Mouse (Mus musculus) lung, postnatal 0 days (tissue): Measurements from ENCODE around the gene H2-M5. TPM values are rescaled to one million over a fixed set of nuclear protein-coding genes. Genes with fewer than 3 reads are reported as not detected.

Experiments used
- ATAC-seq: fragments of 200-750 bp; cut with Nextera tagmentation; 2 replicates; pipeline ENCODE4 v1.8.0; 2017; ENCODE audit warnings: moderate library complexity
- DNase-seq: peaks from one replicate; pipeline ENCODE4 v3.0.0-alpha.2; 2016; ENCODE audit warnings: low spot score
- H3K27ac ChIP-seq: fragments of 300-500 bp; sonication (generic); 2 replicates; pipeline ENCODE4 v1.5.1; 2014; ENCODE audit warnings: antibody characterized with exemption, mild to moderate bottlenecking, low read length, mixed read lengths
- H3K27me3 ChIP-seq: fragments of 300-500 bp; sonication (generic); replicated peaks from 2 replicates; pipeline ENCODE4 v1.6.1; 2014; ENCODE audit warnings: low read length, mixed read lengths; ENCODE audit not compliant: insufficient read depth
- H3K36me3 ChIP-seq: fragments of 300-500 bp; sonication (generic); 2 replicates; pipeline ENCODE4 v1.6.1; 2014; ENCODE audit warnings: low read length, mixed read lengths; ENCODE audit not compliant: insufficient read depth
- H3K4me1 ChIP-seq: fragments of 300-500 bp; sonication (generic); 2 replicates; pipeline ENCODE4 v1.6.1; 2014; ENCODE audit warnings: antibody characterized with exemption, low read depth, low read length, mixed read lengths; ENCODE audit not compliant: insufficient read depth
- H3K4me2 ChIP-seq: fragments of 300-500 bp; sonication (generic); replicated peaks from 2 replicates; pipeline ENCODE4 v1.6.1; 2014; ENCODE audit warnings: low read depth, mild to moderate bottlenecking, low read length, moderate library complexity, mixed read lengths
- H3K4me3 ChIP-seq: fragments of 300-500 bp; sonication (generic); 2 replicates; pipeline ENCODE4 v1.5.1; 2014; ENCODE audit warnings: low read depth, low read length
- H3K9ac ChIP-seq: fragments of 300-500 bp; sonication (generic); replicated peaks from 2 replicates; pipeline ENCODE4 v1.6.1; 2014; ENCODE audit warnings: low read depth, mild to moderate bottlenecking
- H3K9me3 ChIP-seq: fragments of 300-500 bp; sonication (generic); 2 replicates; pipeline ENCODE4 v1.6.1; 2016; ENCODE audit warnings: low read length, mixed read lengths
- CTCF ChIP-seq: IDR thresholded peaks from 2 replicates; pipeline ENCODE4 v1.5.1; 2016; ENCODE audit warnings: antibody characterized with exemption, mild to moderate bottlenecking
- EP300 ChIP-seq: IDR thresholded peaks from 2 replicates; pipeline ENCODE4 v1.6.1; 2016; ENCODE audit warnings: antibody characterized with exemption, mild to moderate bottlenecking, control low read depth
- WGBS: fragments of 180-500 bp; shearing (Covaris S2); extraction: QIAGEN DNeasy Blood & Tissue Kit; methylation state at CpG from one replicate; pipeline ENCODE4 v1.1.7; 2014; 5-methylcytosine and 5-hydroxymethylcytosine counted together
- polyA plus RNA-seq: library from polyadenylated mRNA; unstranded; fragments of >200 nt; fragmentation: Nextera tagmentation; extraction: Ambion mirVana; gene quantifications from 2 replicates; pipeline ENCODE4 v1.2.1, GENCODE M21; 2015

Gene H2-M5
- polyA plus RNA-seq, 1 experiment from 2014 or later: 0.13 TPM

- Histone ChIP-seq H3K9me3 (no peaks in the 10 kb centered on the region), H3K4me2 (peak overlapping the region; percentile 32), H3K27ac (no peak overlapping the region), H3K4me1 (no peaks in the 10 kb centered on the region), H3K9ac (no peak overlapping the region), H3K4me3 (no peak overlapping the region), H3K27me3 (no peaks in the 10 kb centered on the region), H3K36me3 (no peaks in the 10 kb centered on the region)
- WGBS: 6% methylated on average over 24 of the region's 24 CpGs
- no peak for TF ChIP-seq EP300
- TF ChIP-seq CTCF: no peak
- no peak for ATAC-seq
- DNase-seq: no peak
These were observed 862 bp downstream of the H2-M5 start for GRCm38 (mm10) chr17:36988475-36988874.

GRCm38 (mm10) chr17:36982253-36983155 is 6.8 kb downstream of the H2-M5 start:
- Histone ChIP-seq H3K4me3 (no peak overlapping the region), H3K27ac (no peak overlapping the region), H3K9ac (no peak overlapping the region), H3K27me3 (no peaks in the 10 kb centered on the region), H3K9me3 (no peaks in the 10 kb centered on the region), H3K36me3 (no peaks in the 10 kb centered on the region), H3K4me1 (no peaks in the 10 kb centered on the region), H3K4me2 (no peak overlapping the region)
- WGBS: 25% methylated on average over 5 of the region's 5 CpGs
- TF ChIP-seq EP300 (peak; percentile 69), CTCF (no peak)
- DNase-seq (peak; percentile 68), ATAC-seq (peak; percentile 90)

GRCm38 (mm10) chr17:36981845-36982244 is 7.5 kb downstream of the H2-M5 start:
- TF ChIP-seq CTCF (no peak), EP300 (no peak)
- peak overlapping the region; percentile 46; the same call in 1 of the 2 replicates for H3K4me2 ChIP-seq
- H3K9ac ChIP-seq: no peak overlapping the region
- H3K27me3 ChIP-seq: no peaks in the 10 kb centered on the region
- H3K9me3 ChIP-seq: no peaks in the 10 kb centered on the region
- H3K4me1 ChIP-seq: no peaks in the 10 kb centered on the region
- no peaks in the 10 kb centered on the region for H3K36me3 ChIP-seq
- ATAC-seq (no peak), DNase-seq (no peak)
- 14% methylated on average over 4 of the region's 4 CpGs for WGBS
- H3K4me3 ChIP-seq: no peak overlapping the region
- H3K27ac ChIP-seq: no peak overlapping the region

- Histone ChIP-seq H3K36me3 (no peaks in the 10 kb centered on the region), H3K27me3 (no peaks in the 10 kb centered on the region), H3K9ac (no peak within 1 kb of the TSS), H3K27ac (no peak within 1 kb of the TSS), H3K4me3 (no peak within 1 kb of the TSS), H3K4me1 (no peaks in the 10 kb centered on the region), H3K4me2 (peak within 1 kb of the TSS; percentile 46), H3K9me3 (no peaks in the 10 kb centered on the region)
- TF ChIP-seq EP300 (no peak), CTCF (no peak)
- DNase-seq: peak; percentile 32
- WGBS: 10% methylated on average over 18 of the region's 18 CpGs
- ATAC-seq: peak; percentile 55
These were observed 8.0 kb downstream of the H2-M5 start, which contains the start of gene 2410137M14Rik for GRCm38 (mm10) chr17:36981221-36981813. 2410137M14Rik (minus strand) TSS chr17:36981237.

GRCm38 (mm10) chr17:36973271-36973787 is 16.0 kb downstream of the H2-M5 start:
- ATAC-seq (no peak), DNase-seq (no peak)
- Histone ChIP-seq H3K27ac (no peak overlapping the region), H3K9ac (no peak overlapping the region), H3K4me3 (no peak overlapping the region), H3K4me1 (no peaks in the 10 kb centered on the region), H3K27me3 (no peaks in the 10 kb centered on the region), H3K36me3 (no peaks in the 10 kb centered on the region), H3K9me3 (no peaks in the 10 kb centered on the region), H3K4me2 (no peak overlapping the region)
- WGBS: 60% methylated on average over 8 of the region's 8 CpGs
- TF ChIP-seq EP300 (no peak), CTCF (no peak)

- DNase-seq (no peak), ATAC-seq (0 out of 2 replicates have a peak, but pooled peaks have one; percentile 23)
- Histone ChIP-seq H3K36me3 (no peaks in the 10 kb centered on the region), H3K4me3 (no peak overlapping the region), H3K27ac (no peak overlapping the region), H3K9me3 (no peaks in the 10 kb centered on the region), H3K4me1 (no peaks in the 10 kb centered on the region), H3K9ac (no peak overlapping the region), H3K27me3 (no peaks in the 10 kb centered on the region), H3K4me2 (no peak overlapping the region)
- TF ChIP-seq EP300: no peak
- TF ChIP-seq CTCF: no peak
- WGBS: 63% methylated on average over 3 of the region's 3 CpGs
These were observed 16.5 kb downstream of the H2-M5 start for GRCm38 (mm10) chr17:36972791-36973190.
